Mouse (Mus musculus) embryonic facial prominence, embryonic 12.5 days (tissue): ENCODE results near the gene Spin4. TPM values are rescaled to one million over a fixed set of nuclear protein-coding genes. Genes with fewer than 3 reads are reported as not detected.

Source experiments
- ATAC-seq: fragments of 200-750 bp; cut with Nextera tagmentation; 2 replicates; pipeline ENCODE4 v1.8.0; 2017; ENCODE audit not compliant: insufficient number of reproducible peaks, insufficient read depth, low FRiP score, low TSS enrichment
- H3K27ac ChIP-seq: fragments of 300-500 bp; sonication (generic); 2 replicates; pipeline ENCODE4 v1.5.1; 2016; ENCODE audit warnings: mild to moderate bottlenecking
- H3K27me3 ChIP-seq: fragments of 300-500 bp; sonication (generic); 2 replicates; pipeline ENCODE4 v1.6.1; 2016; ENCODE audit warnings: mild to moderate bottlenecking, moderate library complexity
- H3K36me3 ChIP-seq: fragments of 300-500 bp; sonication (generic); 2 replicates; pipeline ENCODE4 v1.6.1; 2016; ENCODE audit warnings: mild to moderate bottlenecking
- H3K4me1 ChIP-seq: fragments of 300-500 bp; sonication (generic); 2 replicates; pipeline ENCODE4 v1.6.1; 2016
- H3K4me2 ChIP-seq: fragments of 300-500 bp; sonication (generic); replicated peaks from 2 replicates; pipeline ENCODE4 v1.6.1; 2016; ENCODE audit warnings: mild to moderate bottlenecking, moderate library complexity
- H3K4me3 ChIP-seq: fragments of 300-500 bp; sonication (generic); 2 replicates; pipeline ENCODE4 v1.5.1; 2016; ENCODE audit warnings: mild to moderate bottlenecking
- H3K9ac ChIP-seq: fragments of 300-500 bp; sonication (generic); 2 replicates; pipeline ENCODE4 v1.6.1; 2016; ENCODE audit warnings: mild to moderate bottlenecking, moderate library complexity
- H3K9me3 ChIP-seq: fragments of 300-500 bp; sonication (generic); 2 replicates; pipeline ENCODE4 v1.6.1; 2016; ENCODE audit warnings: mild to moderate bottlenecking, moderate library complexity
- WGBS: fragments of 180-500 bp; shearing (Covaris S2); methylation state at CpG from one replicate; pipeline ENCODE4 v1.1.7; 2016; 5-methylcytosine and 5-hydroxymethylcytosine counted together
- polyA plus RNA-seq: library from polyadenylated mRNA; unstranded; fragments of >200 nt; fragmentation: Nextera tagmentation; extraction: Ambion mirVana; gene quantifications from 2 replicates; pipeline ENCODE4 v1.2.1, GENCODE M21; 2016

The Spin4 gene
- 11.7 and 15.2 TPM in 2 replicates for polyA plus RNA-seq

DNA sequence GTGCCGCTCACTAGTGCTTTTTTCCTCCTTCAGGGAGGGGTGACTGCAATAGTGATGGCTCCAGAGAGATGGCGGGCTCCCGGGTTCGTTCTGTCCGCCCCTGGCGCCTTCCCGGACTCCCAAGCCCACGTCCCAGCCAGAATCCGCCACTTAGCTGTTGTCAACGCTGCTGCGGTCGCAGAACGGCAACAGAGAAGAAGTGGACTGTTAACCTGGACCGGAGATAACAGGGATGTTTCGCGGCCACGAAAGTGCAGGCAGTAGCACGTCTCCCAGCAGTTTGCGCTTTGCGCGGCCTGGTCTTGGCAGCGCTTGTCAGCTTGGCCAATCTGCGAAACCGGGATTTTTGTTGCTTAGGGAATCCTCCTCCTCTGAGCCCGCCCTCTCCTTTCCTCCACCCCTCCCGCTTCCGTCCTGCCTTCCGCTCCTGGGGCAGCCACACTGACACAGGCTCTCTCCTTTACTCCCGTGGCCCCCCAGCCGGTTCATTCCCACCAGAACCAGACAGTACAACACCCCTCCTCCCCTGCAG, at the start of gene Spin4:
TSS of gene Spin4 (minus strand) at position 322 of the 532 bp plus-strand sequence.
- Histone ChIP-seq H3K4me2 (peak within 1 kb of the TSS; percentile 54), H3K36me3 (no peaks in the 10 kb centered on the region), H3K4me3 (peak within 1 kb of the TSS; percentile 47), H3K4me1 (no peaks in the 10 kb centered on the region), H3K27ac (peak within 1 kb of the TSS; percentile 96), H3K9me3 (no peaks in the 10 kb centered on the region), H3K9ac (peak within 1 kb of the TSS; percentile 54), H3K27me3 (peaks cover 4% of the 10 kb centered on the region; the same call in 1 of the 2 replicates)
- WGBS, result 17% methylated on average over 28 of the region's 30 CpGs
- ATAC-seq, result peak; percentile 98

DNA sequence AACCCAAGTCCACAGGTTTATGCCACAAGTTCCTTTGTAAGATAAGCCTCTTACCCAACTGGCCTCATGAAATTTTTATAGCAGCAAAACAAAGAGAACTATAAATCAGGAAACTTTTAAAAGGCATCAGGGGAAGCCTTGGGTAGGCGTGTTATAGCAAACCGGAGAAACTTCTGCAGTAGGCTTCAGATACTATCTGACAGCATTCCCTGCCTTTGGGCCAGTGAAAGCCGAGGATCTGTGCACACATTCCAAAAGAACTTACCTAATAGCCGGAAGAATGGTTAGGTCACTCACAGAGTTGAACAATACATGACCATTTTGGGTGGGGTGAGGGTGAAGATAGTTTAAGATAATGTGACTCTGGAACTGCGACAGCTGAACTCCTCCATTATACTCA, 1.4 kb upstream of the Spin4 start:
- Histone ChIP-seq H3K4me2 (no peak overlapping the region), H3K4me1 (no peaks in the 10 kb centered on the region), H3K4me3 (no peak overlapping the region), H3K9ac (no peak overlapping the region), H3K27ac (no peak overlapping the region), H3K27me3 (peaks cover 4% of the 10 kb centered on the region; the same call in 1 of the 2 replicates), H3K9me3 (no peaks in the 10 kb centered on the region), H3K36me3 (no peaks in the 10 kb centered on the region)
- ATAC-seq, result no peak
- 78% methylated on average over 5 of the region's 5 CpGs for WGBS

DNA sequence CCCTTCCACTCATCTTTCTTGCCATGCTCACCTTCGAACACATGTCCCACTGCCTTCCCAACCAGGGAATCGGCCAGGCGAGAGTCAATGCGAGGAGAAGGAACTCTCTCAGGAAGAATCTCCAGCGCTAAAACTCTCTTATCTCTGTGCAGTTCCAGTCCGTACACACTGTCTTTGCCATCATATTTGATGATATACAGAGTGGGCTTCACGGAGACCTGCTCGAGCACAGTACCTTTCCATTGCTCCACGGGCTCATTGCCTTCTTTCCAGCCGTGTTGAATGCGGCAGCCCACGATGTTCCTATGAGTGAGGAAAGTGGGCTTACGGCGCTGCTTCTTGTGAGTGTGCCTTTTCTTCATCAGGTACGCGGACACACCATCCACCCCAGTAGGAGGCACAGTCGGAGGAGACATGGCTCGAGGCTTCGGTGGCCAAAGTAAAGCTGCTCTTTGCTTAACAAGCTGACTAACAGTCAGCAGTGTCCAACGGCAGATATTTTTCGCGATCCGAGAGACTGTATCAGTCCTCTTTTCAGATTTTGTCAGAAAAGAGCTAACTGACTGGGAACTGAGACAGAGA, 612 bp downstream of the Spin4 start:
- Histone ChIP-seq H3K27me3 (peaks cover 4% of the 10 kb centered on the region; the same call in 1 of the 2 replicates), H3K9ac (peak overlapping the region; percentile 54), H3K4me3 (peak overlapping the region; percentile 47), H3K4me2 (peak overlapping the region; percentile 54), H3K27ac (peak overlapping the region; percentile 96), H3K36me3 (no peaks in the 10 kb centered on the region), H3K4me1 (no peaks in the 10 kb centered on the region), H3K9me3 (no peaks in the 10 kb centered on the region)
- 29% methylated on average over 23 of the region's 23 CpGs for WGBS
- ATAC-seq, result no peak

DNA sequence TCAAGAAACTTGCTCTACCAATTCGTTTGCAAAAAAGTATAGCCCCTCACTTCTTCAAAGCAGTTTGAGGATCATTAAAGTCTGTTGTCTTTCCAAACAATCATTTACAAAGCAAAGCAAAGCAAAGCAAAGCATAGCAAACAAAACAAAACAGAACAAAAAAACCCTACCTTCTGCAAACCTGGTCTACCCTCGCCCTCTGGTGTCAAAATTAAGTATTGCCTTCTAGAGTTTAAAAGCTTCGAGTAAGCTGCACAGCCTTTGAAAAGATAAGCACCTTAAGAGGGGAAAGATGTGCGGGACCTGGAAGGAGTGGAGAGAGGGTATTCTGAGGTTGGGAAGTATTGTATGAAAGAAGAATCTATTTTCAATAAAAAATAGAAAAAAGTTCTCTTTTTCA, 14.4 kb downstream of the Spin4 start:
- H3K9me3 ChIP-seq, result no peaks in the 10 kb centered on the region

DNA sequence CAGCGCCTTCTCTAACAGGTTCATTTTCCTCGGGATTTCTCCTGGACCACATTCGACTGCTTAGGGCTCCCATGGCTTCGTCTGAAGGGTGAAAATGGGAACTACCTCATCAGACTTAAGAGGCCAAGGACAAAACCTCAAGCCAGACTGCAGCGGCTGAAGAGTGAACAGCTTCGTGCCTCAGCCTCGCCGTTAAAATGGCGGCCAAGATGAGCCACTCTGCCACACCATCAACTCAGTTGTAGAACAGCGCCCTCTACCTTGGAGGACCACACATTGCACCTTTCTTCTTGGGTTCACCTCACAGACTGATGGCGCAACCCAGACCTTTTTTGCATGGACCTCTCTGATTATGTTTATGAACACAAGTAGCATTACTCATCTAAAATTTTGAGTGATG, 27.6 kb downstream of the Spin4 start:
- Histone ChIP-seq H3K27me3 (no peaks in the 10 kb centered on the region), H3K9ac (no peak overlapping the region), H3K27ac (no peak overlapping the region), H3K4me2 (no peak overlapping the region), H3K9me3 (no peaks in the 10 kb centered on the region), H3K4me3 (no peak overlapping the region), H3K36me3 (no peaks in the 10 kb centered on the region), H3K4me1 (no peaks in the 10 kb centered on the region)
- no peak for ATAC-seq
- 92% methylated on average over 11 of the region's 11 CpGs for WGBS

More for the DNA sequence above, 14.4 kb downstream of the Spin4 start:
- Histone ChIP-seq H3K36me3 (no peaks in the 10 kb centered on the region), H3K4me1 (no peaks in the 10 kb centered on the region), H3K4me3 (no peak overlapping the region), H3K9ac (no peak overlapping the region), H3K4me2 (no peak overlapping the region), H3K27ac (no peak overlapping the region), H3K27me3 (no peaks in the 10 kb centered on the region)
- 31% methylated on average over 4 of the region's 4 CpGs for WGBS
- no peak for ATAC-seq

DNA sequence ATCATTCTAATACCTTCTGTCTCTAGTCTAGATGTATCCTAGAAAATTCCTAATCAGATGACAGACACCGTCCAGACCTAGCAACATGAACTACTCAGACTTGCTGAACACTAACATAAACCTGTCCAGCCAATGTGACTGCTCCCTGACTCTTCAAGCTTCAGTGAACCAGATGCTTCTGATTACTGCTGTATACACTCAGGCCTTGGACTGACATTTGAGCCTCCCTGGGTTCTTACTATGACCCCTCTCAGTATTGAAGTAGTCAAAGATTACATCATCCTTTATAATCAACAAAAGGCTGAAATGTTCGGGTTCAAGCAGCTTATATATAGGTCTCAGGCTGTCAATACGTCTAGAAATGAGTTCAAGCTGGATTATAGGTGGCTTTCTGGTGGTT, 32.4 kb downstream of the Spin4 start:
- 22% methylated on average over 3 of the region's 3 CpGs for WGBS
- Histone ChIP-seq H3K27ac (no peak overlapping the region), H3K9ac (no peak overlapping the region), H3K4me2 (no peak overlapping the region), H3K27me3 (peaks cover 13% of the 10 kb centered on the region; the same call in 1 of the 2 replicates), H3K9me3 (no peaks in the 10 kb centered on the region), H3K4me1 (no peaks in the 10 kb centered on the region), H3K4me3 (no peak overlapping the region), H3K36me3 (no peaks in the 10 kb centered on the region)
- no peak for ATAC-seq

DNA sequence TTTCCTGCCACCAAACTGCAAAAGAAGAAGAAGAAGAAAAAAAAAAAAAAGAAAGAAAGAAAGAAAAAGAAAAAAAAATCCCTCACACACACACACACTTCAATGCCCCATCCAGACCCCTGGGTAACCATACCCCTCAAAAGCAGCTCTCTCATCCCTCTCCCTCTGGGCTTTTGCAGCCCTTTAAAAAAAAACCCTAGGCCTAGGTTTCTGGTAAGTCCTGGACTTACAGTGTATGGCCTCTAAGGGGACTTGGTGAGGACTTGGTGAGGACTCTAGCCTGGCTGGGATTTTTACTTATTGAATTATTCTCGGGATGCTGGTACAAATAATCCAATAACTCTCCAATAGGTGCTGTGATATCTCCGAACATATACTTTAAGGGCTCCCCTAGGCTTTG, 35.6 kb downstream of the Spin4 start:
- no peak; the same call in 1 of the 2 replicates for ATAC-seq
- no peaks in the 10 kb centered on the region for H3K36me3 ChIP-seq
- H3K9me3 ChIP-seq, result no peaks in the 10 kb centered on the region
- no peak overlapping the region for H3K4me3 ChIP-seq
- 65% methylated on average over 2 of the region's 2 CpGs for WGBS
- peaks cover 13% of the 10 kb centered on the region; the same call in 1 of the 2 replicates for H3K27me3 ChIP-seq
- H3K27ac ChIP-seq, result no peak overlapping the region
- no peak overlapping the region for H3K9ac ChIP-seq
- no peak overlapping the region; the same call in 1 of the 2 replicates for H3K4me2 ChIP-seq
- no peaks in the 10 kb centered on the region for H3K4me1 ChIP-seq

DNA sequence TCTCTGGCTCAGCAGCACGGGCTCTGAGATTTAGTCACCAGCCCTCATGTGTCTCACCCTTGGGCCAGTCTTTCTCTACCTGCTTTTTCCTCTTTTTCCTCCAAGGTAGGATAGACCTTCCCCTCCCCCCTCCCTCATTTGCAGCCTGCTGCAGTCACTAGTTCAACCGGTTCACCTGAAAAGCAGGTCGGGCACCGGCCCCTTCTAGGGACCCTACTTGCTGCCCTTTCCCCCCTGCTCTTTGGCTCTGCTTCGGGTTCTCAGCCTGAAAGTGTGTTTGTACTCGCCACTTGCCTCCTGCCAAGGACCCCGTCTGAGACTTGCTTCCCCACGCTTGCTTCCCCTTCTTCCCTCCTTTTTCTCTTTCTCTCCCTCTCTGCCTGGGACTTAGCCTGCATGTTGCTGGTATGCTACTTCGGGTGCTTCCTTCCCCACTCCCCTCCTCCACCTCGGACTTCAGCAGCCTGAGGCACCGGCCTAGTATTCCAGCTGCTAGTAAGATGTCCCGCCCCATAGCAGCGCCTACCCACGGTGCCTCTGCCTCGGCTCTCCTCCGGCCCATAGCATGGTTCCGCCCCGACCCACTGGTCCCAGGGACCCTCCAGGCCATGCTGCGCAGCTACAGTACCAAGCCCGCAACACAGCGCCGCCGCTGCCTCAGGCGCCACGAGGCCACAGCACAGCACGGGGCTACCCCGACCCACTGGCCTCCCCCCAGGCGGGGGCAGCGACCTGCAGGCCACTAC, 36.2 kb downstream of the Spin4 start:
- 17% methylated on average over 29 of the region's 29 CpGs for WGBS
- no peaks in the 10 kb centered on the region for H3K36me3 ChIP-seq
- no peaks in the 10 kb centered on the region for H3K9me3 ChIP-seq
- H3K27me3 ChIP-seq, result peaks cover 13% of the 10 kb centered on the region; the same call in 1 of the 2 replicates
- no peak overlapping the region for H3K27ac ChIP-seq
- H3K4me1 ChIP-seq, result no peaks in the 10 kb centered on the region
- peak; percentile 52; the same call in 1 of the 2 replicates for ATAC-seq
- H3K9ac ChIP-seq, result peak overlapping the region; percentile 49
- peak overlapping the region; percentile 20 for H3K4me3 ChIP-seq
- H3K4me2 ChIP-seq, result peak overlapping the region; percentile 46

Other genes with a start within 250 kb of the Spin4 start
- 22.6 and 26.5 TPM in 2 replicates for gene Arhgef9, start 170.2 kb upstream of the Spin4 start, polyA plus RNA-seq